Mouse (Mus musculus) heart, adult 9 months (tissue): ENCODE results near the gene Adcy9.

Source experiments
- DNase-seq, 2 experiments: peaks; one replicate each; pipeline ENCODE4 v3.0.0; 2022; ENCODE audit warnings: low spot score in 2 of 2

Gene Adcy9

GRCm38 (mm10) chr16:4420298-4421054, at the start of gene Adcy9:
Gene Adcy9, minus strand, starts transcription at chr16:4420498.
- DNase-seq, result peak; percentile 91 to 93

- DNase-seq, result no peak
Observed at GRCm38 (mm10) chr16:4469599-4470352, 49.5 kb upstream of the Adcy9 start.

DNA sequence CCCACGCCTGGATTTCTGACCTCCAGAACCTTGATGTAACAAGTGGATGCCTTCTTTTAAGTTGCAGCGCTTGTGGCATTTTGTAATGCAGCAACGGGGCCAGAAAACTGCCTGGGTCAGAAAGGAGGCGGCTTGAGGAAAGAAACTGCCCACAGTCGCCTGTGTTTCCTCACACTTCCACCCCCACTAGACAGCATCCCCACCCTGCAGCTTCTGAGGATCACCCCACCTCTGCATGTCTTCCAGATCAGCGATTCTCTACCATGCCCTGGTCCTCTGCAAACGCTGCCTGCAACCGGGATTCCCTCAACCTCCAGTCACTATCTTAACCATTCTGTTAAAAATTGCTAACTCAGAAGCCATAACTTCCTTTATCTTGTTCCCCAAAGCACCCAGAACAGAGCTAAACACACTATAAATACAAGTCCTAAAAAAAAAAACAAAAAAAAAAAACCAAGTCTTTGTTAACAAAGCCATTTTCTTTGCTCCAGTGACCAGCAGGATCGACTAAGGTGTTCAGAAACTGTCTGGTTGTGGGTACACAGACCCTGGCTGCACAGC, 44.3 kb upstream of the Adcy9 start:
- peak in 1 of 2 experiments; percentile 35 for DNase-seq

DNA sequence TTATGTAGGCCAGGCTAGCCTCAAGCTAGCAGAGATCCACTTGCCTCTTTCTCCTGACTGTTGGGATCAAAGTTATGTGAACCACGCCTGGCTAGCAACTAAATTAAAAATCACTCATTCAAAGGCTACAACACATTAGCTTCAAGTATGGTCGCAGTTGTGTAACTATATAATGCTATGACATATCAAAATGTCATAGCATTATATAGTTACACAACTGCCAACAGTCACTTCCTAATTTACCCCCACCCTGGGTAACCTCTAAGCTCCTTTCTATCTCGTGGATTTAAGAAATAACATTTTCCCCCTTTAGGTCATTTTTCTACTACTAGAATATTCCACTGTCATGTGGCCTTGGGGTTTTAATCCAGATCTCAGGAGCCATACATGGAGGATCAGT, 37.6 kb upstream of the Adcy9 start:
- DNase-seq, result no peak

DNA sequence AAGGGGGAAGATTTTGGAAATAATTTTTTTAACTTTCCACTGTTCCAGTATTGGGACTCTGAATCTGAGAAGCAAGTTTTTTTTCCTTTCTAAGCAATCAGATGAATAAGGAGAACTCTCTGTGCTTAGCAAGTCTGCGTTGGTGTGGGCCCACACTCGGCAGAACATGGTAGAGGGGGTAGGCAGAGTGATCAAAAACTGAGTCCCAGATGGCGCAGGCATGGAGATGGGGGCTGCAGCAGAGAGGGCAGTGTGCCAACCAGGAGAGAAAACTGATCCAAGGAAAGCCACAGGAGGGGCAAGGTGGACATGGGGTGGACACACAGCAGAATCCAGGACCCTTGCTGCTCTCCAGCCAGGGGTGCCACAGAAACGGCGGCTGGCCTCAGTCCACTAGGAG, 36.1 kb upstream of the Adcy9 start:
- no peak for DNase-seq

DNA sequence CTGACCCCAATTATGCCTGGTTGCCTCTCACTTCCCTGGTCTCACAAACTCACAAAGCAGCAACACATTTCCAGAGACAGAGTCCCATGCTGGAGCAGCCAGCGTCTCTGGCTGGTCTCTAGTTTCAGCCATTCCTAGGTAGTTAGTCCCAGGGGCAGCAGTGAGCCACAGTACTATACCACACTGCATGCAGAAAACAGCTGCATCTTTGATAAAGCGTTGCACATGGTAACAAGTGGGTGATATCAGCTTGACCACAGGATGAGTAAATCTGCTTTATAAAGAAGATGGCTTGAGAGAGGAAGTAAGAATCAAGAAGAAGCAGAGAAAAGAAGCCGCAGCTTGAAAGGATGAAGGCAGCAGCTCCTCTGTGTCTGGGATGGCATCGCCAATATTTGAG, 35.4 kb upstream of the Adcy9 start:
- DNase-seq, result no peak

DNA sequence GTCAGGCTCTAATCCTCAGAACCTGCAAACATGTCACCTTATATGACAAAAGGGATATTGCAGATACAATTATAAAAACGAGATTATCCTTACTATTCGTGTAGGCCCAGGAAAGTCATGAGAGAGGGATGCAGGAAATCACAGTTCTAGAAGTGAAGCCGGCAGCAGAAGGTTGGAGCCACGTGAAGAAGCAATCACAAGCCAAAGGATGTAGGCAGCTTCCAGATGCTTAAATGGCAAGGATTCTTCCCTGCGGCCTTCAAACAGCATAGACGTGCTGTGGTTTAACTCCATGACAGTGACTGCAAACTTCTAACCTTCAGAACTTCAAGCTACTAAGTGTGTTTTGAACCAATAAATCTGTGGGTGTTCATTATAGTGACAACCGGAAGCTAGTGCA, 34.3 kb upstream of the Adcy9 start:
- DNase-seq, result no peak

GRCm38 (mm10) chr16:4449418-4449817, 29.1 kb upstream of the Adcy9 start:
- no peak for DNase-seq

DNA sequence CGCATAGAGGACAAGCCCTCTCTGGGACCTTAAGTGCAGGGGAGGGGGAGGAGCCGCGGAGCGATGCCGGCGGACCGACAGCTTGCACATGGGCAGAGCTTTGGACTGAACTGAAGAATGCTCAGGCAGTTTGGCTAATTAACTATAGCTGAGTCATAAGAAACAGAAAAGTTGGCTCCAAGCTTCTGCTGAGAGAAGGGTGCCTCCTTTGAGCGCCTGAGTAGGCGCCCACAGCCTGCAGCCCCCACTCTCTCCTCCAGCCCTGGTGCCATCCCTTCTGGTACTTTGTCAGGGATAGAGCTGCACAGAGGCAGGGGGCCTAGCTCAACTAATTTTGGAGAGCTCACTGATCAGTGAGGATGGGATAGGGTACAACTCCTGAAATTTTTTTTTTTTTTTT, 27.9 kb upstream of the Adcy9 start:
- peak; percentile 40 to 44 for DNase-seq

GRCm38 (mm10) chr16:4446395-4446794, 26.1 kb upstream of the Adcy9 start:
- DNase-seq, result no peak

- DNase-seq, result peak in 1 of 2 experiments; percentile 30
Observed at GRCm38 (mm10) chr16:4444378-4444777, 24.1 kb upstream of the Adcy9 start.

- DNase-seq, result no peak
Observed at GRCm38 (mm10) chr16:4439302-4440066, 19.2 kb upstream of the Adcy9 start.

DNA sequence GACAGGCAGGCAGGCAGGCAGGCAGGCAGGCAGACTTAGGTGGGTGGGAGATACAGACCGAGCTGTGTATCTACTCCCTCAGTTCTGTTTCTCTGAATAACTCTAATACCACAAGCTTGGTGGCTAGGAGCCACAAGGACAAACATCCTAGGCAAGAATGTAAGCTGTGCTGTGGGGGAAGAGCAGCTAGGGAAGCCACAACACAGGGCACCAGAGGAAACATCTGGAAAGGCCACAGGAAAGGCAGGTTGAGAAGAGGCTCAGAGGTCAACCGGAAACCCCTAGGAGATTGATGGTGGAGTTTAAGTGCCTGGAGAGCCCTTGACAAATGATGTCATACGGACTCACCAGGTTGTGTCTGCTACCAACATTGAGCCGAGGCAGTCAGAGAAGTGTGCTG, 16.4 kb upstream of the Adcy9 start:
- DNase-seq, result no peak

- no peak for DNase-seq
Observed at GRCm38 (mm10) chr16:4435371-4435770, 15.1 kb upstream of the Adcy9 start.

DNA sequence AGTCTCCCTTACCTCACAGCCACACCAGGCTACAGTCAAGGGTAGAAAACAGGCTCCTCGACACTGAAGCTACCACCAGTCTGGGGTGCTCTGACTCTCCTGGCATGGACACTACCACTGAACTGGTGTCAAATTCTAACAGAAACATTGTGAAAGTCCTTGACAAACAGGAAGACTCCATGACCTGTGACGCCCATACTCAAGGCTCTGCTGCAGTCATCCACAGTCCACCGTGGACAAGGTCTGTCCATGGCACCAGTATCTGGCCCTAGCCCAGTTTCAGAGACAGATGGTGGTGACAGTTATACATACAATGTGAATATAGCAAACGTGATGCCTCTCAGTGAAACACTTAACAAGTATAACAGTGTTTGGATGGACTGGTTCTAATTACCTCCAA, 11.5 kb upstream of the Adcy9 start:
- no peak for DNase-seq

DNA sequence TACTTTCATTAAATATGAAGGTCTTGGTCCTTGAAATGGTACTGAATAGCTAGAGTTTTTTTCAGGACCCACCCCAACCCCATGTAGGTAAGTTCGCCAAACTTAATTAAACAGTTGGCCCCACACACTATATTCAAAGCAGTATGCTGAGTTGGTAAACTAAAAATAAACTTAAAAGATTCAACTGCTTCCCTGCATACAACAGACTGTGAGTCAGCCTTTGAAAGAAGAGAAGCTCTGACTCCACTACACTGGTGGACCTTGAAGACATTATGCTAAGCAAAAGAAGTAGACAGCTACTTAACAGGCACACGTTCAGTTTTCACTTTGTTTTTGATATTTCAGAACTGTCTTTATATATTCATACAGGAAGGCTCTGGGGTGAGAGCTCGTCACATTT, 10.7 kb upstream of the Adcy9 start:
- no peak for DNase-seq

DNA sequence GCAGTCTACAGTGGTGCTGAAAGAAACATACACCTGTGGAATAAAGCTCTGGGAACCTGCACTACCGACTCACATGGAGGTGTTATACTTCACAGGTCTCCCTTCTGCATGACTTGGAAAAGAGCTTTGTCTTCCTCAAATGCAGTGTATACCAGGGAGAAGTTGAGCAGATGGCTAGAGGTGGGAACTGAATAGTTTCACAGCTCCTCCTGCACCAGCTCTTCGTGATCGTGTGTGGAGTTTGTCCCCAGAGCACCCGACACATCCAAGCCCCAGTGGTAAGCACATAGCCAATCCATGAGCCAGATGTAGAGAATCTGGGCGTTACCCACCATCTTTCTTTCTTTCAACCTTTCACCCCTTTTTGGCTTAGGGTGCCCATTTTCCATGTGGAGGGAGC, 9.9 kb upstream of the Adcy9 start:
- no peak for DNase-seq

DNA sequence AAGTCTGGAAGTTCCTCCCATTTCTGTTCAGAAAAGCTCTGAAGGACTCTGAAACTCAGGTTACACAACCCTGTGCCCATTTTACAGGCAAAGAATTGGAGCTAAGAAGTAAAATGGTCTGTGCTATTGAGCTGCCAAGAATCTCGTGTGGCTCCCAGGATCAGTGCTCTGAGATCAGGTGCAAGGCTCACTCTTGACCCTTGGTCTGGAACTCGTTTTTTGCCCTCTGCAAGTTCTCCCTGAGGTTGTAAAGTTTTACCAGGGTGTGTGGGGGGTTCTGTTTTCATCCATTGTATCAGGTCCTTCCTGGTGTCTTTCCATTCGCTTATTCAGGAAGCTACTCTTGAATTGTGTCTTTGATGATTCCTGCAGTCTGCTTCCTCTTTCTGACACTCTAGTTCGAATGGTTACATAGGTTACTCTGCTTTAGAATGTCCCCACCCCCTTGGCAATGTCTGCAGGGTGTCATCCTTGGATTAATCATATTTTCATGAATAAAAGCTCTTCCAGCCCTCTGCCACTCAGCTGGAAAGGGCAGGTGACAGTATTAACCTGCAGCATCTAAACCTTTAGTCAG, 5.4 kb upstream of the Adcy9 start:
- no peak for DNase-seq

GRCm38 (mm10) chr16:4423613-4424012, 3.3 kb upstream of the Adcy9 start:
- DNase-seq, result no peak

DNA sequence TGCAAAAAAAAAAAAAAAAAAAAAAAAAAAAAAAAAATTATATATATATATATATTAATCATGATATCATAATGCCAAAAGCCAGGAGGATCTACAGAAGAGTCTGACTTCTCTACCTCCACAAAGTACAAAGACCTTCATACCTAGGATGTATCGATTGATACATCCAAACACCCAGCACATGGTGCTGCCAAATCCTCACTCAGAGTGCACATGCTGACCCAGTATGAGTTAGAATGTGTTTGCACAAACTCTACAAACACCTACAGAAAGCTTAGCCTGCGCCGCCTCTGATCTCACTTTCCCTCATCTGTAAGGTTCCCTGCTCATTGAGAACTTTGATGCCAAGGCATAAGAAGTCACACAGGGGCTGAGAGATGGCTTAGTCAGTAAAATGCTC, 2.7 kb upstream of the Adcy9 start:
- DNase-seq, result no peak

DNA sequence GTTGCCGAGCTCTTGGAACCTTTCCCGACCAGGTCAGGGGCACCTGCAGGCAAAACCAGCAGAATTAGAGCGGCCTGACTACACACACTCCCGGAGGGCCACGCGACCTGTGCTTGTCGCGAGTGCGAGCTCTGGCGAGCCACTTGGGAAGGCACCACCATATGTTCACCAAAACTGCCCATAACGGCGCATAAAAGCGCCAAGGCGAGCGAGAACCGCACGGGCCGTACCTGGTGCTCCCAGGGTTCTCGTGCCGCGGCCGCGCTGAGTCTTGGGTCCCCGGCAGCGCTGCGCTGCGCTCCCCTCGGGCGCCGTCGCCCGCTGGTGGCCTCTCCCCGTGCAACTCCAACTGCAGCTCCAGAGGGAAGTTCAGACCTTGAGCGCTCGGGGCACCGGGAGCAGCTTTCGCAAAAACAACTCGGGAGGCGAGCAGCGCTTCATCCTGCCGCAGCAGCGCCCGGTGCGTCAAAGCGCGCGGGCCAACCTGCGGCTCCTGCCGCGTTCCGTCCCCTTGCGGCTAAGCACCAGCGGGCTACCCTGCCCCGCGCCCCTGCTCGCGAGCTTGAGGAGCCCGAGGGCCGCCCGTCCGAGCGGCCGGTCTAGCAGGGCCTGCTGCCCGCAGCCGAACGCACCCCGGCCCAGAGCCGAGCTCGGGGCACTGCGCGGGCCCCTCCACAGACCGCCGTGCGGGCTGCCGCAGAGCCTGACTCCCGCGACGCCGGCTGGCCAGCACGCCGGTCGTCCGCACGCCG, 576 bp downstream of the Adcy9 start:
- DNase-seq, result peak; percentile 49 to 50
